Comparison of ENCODE assay signal across 8 mouse cellular contexts in genomic region chr6:93985111-93985510, GRCm38 (mm10).
DNase-seq lines count a peak whose midpoint lies in the region; ATAC-seq lines count a peak whose summit lies in the region.
"Had no signal": no experiment of that assay in that cellular context is flagged by ENCODE, and none has a peak within 500 bp of the region (broad histone marks: within the 10 kb centered on the region; RNA-seq: fewer than 3 reads in every experiment).

No protein-coding gene starts in this region.

- no peaks in the 10 kb centered on the region for H3K27me3 ChIP-seq in limb, embryonic 11.5 days (ENCODE audit: control insufficient read depth, insufficient read depth, low read length)
- H3K27me3 ChIP-seq in limb, embryonic 10.5 days (ENCODE audit: low read depth, poor library complexity, severe bottlenecking), result no peaks in the 10 kb centered on the region
- no peaks in the 10 kb centered on the region for H3K27me3 ChIP-seq in embryonic facial prominence, embryonic 10.5 days (replicated peaks; ENCODE audit: low read depth, poor library complexity, severe bottlenecking)
- H3K27me3 ChIP-seq: limb, embryonic 13.5 days had no signal

- H3K9ac ChIP-seq in limb, embryonic 11.5 days (ENCODE audit: low read length), result no peak overlapping the region
- H3K9ac ChIP-seq: limb, embryonic 13.5 days had no signal

- H3K4me2 ChIP-seq in limb, embryonic 11.5 days (ENCODE audit: low read depth, severe bottlenecking), result no peak overlapping the region
- H3K4me2 ChIP-seq: limb, embryonic 13.5 days had no signal

- H3K4me3 ChIP-seq in limb, embryonic 11.5 days (ENCODE audit: low read depth, low read length), result no peak overlapping the region
- no peak overlapping the region for H3K4me3 ChIP-seq in limb, embryonic 10.5 days
- H3K4me3 ChIP-seq in embryonic facial prominence, embryonic 10.5 days, result no peak overlapping the region
- H3K4me3 ChIP-seq: limb, embryonic 13.5 days had no signal

- intact Hi-C loops in left cerebral cortex, postnatal 4 days (cut with DNase I), result no loop called here

- ATAC-seq in limb, embryonic 11.5 days (ENCODE audit: insufficient number of reproducible peaks, low FRiP score, low TSS enrichment, low read depth), result no peak
- ATAC-seq in inflammation-experienced regulatory T-cells, adult 6 months, result no peak

- H3K36me3 ChIP-seq in limb, embryonic 11.5 days (ENCODE audit: control insufficient read depth, insufficient read depth, low read length), result no peaks in the 10 kb centered on the region
- no peaks in the 10 kb centered on the region for H3K36me3 ChIP-seq in limb, embryonic 10.5 days
- no peaks in the 10 kb centered on the region for H3K36me3 ChIP-seq in embryonic facial prominence, embryonic 10.5 days (replicated peaks)
- H3K36me3 ChIP-seq: limb, embryonic 13.5 days had no signal

- peaks cover 9% of the 10 kb centered on the region; the same call in 1 of the 2 replicates for H3K4me1 ChIP-seq in limb, embryonic 11.5 days (ENCODE audit: control insufficient read depth, insufficient read depth, low read length)
- H3K4me1 ChIP-seq in limb, embryonic 10.5 days, result peaks cover 36% of the 10 kb centered on the region
- H3K4me1 ChIP-seq in embryonic facial prominence, embryonic 10.5 days, result peaks cover 38% of the 10 kb centered on the region

- H3K9me3 ChIP-seq in limb, embryonic 11.5 days (ENCODE audit: control insufficient read depth, low read length), result no peaks in the 10 kb centered on the region
- no peaks in the 10 kb centered on the region for H3K9me3 ChIP-seq in limb, embryonic 10.5 days (replicated peaks)
- H3K9me3 ChIP-seq in embryonic facial prominence, embryonic 10.5 days, result no peaks in the 10 kb centered on the region
- H3K9me3 ChIP-seq: limb, embryonic 13.5 days had no signal

- DNase-seq in limb, embryonic 11.5 days (ENCODE audit: low spot score), result peak; percentile 38
- no peak for DNase-seq in limb, embryonic 10.5 days (ENCODE audit: low spot score)
- peak; percentile 35 for DNase-seq in NIH3T3 (ENCODE audit: low read depth)
- DNase-seq in adrenal gland, postnatal 25 days, result peak; percentile 44
- peak; percentile 20 for DNase-seq in embryonic facial prominence, embryonic 10.5 days (ENCODE audit: low spot score)
- DNase-seq in left cerebral cortex, postnatal 4 days, result peak; percentile 38

- WGBS in limb, embryonic 11.5 days, result 60% methylated on average over 9 of the region's 9 CpGs
- WGBS in limb, embryonic 10.5 days, result 66% methylated on average over 9 of the region's 9 CpGs
- WGBS in embryonic facial prominence, embryonic 10.5 days, result 58% methylated on average over 9 of the region's 9 CpGs

- no peak overlapping the region for H3K27ac ChIP-seq in limb, embryonic 11.5 days (replicated peaks; ENCODE audit: low read depth, low read length)
- no peak overlapping the region for H3K27ac ChIP-seq in limb, embryonic 10.5 days
- no peak overlapping the region for H3K27ac ChIP-seq in embryonic facial prominence, embryonic 10.5 days (replicated peaks)
- H3K27ac ChIP-seq: limb, embryonic 13.5 days had no signal
